Mouse (Mus musculus) bone marrow, adult 2 months (tissue): ENCODE data around the gene Shisal1.

Experiments used
- CTCF ChIP-seq: fragments of 200-500 bp; IDR thresholded peaks from 2 replicates; pipeline ENCODE4 v1.5.1; 2011; ENCODE audit warnings: low read length, control low read depth; ENCODE audit not compliant: control insufficient read depth, insufficient read depth
- POLR2A ChIP-seq: fragments of 200-500 bp; IDR thresholded peaks from 2 replicates; pipeline ENCODE4 v1.6.1; 2011; ENCODE audit warnings: low read depth, mild to moderate bottlenecking, control low read depth, low read length, borderline replicate concordance; ENCODE audit not compliant: control insufficient read depth

DNA sequence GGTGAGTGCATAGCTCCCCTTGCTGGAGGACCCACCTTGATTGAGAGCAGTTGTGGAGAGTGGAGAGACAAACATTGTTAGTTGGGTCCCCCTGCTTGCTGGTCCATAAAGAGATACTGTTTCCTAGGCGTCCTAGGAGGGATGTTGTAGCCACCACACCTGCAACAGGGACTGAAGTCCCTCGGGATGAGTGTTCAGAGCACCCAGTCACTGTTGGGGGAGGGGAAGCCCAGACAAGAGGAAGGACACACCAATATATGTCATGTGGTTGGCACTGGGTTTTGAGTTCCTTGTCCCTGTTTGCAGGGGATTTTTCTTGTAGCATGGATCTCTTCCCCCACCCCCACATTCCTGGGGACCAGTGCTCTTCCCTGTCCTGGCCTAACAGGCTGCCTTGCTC is 106.0 kb downstream of the Shisal1 start:
- TF ChIP-seq POLR2A (no peak), CTCF (no peak)
